Mouse (Mus musculus) ovary, postnatal 36 days (tissue): Measurements from ENCODE around the gene Gm281.
"Not testable (repeated sequence)": the region's sequence is repeated elsewhere in the genome, so short reads cannot be mapped to it uniquely, and the experiment has no call there.

ENCODE experiments used
- DNase-seq: peaks from one replicate; pipeline ENCODE4 v3.0.0; 2022; ENCODE audit warnings: low spot score, mixed read lengths

The Gm281 gene

DNA sequence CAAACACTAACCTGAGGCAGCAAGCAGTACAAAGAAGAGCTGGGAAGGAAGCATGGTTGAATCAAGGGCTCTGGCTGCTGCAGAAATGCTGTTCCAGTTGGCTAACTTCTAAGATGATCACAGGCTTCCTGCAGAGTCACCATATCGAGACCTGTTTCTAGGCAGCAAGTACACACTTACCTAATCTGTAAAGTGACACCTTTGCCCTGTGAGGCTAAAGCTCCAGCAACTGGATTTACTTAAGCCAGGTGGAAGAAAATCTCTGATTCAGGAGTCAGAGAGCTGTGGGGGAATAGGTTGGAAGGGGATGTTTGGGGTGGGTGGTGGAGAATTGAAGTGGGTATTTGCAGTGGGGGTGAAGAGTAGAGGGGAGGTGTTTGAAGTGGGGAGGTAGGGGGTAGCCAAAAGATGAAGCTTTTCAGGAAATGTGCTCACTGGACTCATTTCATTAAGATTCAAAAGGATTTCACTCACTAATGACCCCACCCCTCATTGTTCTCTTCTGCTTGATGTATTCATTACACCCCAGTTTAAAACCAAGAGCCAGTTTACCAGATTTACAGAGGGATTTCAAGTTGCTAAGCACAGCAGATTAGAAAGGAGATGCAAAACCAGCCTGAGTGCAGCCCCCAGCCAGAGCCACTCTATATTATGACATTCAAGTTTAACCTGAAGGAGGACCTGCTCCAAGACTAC lies at the start of gene Gm281:
Gene Gm281 (minus strand): TSS at position 92 of the 696 bp plus-strand sequence.
- no peak for DNase-seq

DNA sequence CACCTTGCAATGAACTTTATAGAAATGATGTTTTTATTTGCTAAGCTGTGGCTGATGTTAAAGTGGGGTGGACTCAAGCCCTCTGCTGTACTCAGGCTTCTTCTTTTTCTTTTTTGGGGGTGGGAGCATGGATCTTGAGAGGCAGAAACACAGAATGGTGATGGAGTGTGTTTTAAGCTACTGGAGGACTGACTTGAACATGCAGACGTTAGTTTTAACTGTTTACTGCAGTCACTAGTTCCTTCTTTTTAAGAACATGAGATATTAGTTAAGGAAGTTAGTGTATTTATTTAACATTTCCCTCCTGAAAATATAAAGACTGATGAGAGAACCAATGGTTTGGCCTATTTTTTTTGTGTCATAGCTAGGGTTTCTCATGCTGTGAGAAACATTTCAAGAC lies 49.2 kb upstream of the Gm281 start:
- DNase-seq: no peak

DNA sequence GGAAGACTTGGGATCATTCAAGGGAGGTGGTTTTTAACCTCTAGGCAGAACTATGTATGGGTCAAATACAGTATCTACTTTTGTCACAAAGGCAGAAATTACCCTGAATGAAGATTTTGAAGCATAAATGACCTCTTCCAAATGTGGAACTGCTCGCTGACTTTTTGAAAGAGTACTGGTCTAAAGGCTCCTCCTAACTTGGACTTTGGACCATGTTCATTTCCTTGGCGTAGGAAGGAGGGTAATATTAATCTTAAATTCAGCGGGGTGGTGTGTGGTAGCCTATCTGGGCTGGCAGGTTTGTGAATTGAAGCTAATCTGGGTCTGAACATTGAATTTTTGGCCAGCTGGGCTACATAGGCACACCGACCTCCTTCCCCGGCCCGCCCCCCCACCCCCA lies 48.2 kb upstream of the Gm281 start:
- no peak for DNase-seq

DNA sequence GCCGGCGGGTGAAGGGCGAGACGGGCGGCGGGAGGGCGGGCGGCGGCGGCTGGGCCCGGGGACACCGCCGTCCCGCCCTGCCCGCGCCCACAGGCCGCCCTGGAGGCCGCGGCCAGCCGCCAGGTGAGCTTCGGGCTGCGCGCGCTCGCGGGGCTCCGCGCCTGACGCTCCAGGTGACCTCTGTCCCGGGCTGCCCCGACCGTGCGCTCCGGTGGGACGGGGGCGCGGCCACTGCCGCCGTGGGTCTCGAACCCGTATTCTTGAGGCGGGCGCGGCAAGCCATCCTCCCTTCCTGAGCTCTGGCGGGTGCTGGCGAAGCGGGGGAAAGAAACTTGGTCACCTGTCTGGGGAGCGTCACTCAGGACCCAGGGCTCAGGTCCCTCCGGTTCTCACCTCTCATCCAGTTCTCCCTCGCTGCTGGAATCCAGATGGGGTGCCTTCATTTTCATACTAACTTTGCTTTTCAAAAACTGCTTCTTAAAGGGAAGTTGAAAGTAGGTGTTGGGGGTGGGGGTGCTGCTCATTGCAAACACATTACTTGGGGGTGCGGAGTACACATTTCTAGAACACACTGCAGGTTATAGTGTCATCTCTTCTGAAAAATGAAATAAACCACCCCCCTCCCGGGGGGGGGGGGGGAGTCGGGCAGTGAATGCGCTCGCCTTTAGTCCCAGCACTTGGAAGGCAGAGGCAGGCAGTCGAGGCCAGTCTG lies 47.3 kb upstream of the Gm281 start, which contains the start of the genes Atxn7 and Thoc7:
Gene Atxn7 (plus strand): TSS at position 40 of the 712 bp plus-strand sequence.
Gene Thoc7 (minus strand): TSS at position 452 of the 712 bp plus-strand sequence.
- peak; percentile 51 for DNase-seq

DNA sequence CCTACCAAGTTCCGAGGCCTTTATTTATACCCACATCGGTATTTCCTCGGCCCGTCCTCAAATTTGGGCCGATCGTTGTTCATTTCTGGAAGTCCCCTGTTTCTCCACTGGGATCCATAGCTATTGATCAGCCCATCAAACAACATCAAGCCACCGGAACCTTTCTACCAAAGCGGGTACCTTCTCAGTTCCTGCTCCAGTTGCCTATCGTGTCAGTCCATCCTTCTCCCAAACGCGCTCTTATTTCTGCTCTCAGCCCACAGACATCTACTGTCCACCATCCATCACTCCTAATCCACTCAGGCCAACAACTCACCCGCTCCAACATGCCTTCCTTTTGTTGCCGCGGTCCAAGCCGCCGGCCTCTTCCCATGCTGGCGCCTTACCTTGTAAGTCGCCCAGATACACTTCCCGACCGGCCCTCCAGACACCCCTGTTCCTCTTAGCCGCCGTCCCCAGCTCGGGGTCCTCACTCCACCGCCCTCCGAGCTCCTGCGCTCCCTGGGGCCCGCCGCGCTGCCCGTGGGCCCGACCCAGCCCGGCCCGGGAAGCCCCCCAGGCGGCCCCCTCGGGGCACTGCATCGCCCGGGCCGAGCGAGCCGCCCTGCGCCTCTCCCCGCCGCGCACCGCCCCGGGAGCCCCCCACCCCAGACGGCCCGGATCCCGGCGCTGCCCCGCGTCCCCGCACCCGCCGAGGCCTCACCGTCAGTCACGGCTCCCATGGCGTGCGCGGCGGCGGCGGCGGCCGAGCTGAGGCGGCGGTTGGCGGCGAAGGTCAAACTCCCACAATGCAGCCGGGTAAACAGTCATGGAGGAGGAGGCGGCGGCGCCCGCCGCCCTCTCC lies 46.4 kb upstream of the Gm281 start:
- peak; percentile 69 for DNase-seq

DNA sequence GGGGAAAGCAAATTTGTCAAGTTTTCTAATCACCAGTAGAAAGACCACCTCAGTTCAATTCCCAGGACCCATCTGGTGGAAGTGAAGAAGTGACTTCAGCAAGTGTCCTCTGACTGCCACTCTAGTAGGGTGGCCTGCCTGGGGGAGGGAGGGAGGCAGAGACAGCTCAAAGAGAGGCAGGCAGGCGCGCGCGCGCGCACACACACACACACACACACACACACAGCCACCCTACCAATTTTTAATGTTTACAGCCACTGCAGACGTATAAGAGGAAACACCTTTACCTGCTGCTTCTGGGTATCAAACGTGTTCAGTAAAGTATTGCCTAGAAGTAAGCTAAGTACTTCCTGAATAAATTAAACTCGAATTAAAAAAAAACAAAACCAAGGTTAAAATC lies 45.8 kb upstream of the Gm281 start:
- peak; percentile 16 for DNase-seq

DNA sequence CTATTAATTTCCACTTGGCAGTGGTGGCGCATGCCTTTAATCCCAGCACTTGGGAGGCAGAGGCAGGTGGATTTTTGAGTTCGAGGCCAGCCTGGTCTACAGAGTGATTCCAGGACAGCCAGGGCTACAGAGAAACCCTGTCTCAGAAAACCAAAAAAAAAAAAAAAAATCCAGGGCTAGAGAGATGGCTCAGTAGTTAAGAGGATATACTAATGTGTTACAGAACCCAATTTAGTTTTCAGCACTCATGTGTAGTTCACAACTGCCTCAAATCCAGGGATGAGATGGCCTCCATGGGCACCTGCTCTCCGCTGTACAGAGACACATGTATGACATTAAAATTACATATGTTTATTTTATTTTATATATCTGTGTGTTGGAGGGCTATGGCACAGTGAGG lies 37.9 kb upstream of the Gm281 start:
- not testable (repeated sequence) for DNase-seq

DNA sequence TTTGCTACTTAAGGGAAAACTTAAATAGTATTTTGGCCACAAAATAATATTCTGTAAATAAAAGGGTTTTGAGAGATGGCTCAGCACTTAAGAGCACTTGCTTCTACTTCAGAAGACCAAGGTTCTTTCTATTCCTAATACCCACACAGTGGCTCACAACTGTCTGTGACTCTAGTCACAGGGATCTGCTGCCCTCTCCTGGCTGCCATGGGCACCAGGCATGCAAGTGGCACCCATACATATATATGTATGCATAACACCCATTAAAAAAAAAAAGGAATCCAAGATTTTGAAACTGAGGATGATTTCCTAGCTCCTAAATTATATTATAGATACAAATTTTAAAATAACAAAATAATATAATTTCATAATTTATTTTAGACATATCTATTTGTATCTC lies 36.1 kb upstream of the Gm281 start:
- peak; percentile 7 for DNase-seq

DNA sequence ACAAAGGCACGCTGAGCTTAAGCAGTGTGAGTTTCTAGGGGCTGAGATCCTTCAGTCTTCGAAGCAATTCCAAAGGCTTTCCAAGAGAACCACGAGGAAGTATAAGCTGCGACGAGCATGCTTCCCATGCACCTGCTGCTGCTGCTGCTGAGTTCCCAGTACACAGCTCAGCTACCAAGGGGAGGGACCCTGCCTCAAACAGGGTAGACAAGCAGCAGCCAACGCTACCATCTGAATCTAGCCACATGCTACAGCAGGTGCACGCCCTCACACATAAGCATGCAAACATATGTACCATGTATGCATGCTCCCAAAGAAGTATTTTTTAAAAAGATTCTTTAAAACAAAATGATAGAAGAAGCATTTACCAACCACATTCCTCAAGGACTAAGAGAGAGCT lies 34.1 kb upstream of the Gm281 start:
- no peak for DNase-seq

DNA sequence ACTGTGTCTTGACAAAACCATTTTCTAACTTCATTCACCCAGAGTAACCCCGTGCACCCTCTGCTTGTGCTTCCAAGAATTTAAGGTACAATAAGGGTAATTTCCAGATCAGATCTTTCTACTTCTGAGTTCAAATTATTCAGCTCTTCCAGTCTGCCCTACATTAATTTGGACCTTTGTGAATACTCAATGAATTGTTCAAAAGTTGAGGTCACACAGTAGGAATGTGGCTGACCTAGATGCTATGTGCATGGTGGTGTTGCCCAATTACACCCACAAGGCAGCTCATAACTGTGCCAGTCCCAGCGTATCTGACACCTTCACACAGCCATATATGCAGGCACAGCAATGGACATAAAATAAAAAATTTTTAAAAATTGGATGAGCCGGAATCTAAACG lies 30.4 kb upstream of the Gm281 start:
- DNase-seq: no peak

DNA sequence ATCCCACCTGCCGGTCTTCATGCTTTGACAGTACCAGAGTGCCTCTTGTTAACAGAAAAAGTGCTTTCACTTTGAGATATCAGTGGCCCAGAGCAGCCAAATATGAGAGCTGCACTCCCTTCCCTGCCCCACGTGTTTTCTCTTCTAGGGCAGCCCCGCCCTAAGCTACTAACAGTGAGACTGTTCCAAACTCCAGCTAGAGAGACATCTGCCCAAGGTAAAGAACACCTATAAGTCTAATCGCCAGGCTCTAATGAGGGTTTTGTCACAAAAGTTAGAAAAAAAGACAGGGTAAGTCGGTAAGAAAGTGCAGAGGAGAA lies 19.7 kb upstream of the Gm281 start:
- DNase-seq: no peak

DNA sequence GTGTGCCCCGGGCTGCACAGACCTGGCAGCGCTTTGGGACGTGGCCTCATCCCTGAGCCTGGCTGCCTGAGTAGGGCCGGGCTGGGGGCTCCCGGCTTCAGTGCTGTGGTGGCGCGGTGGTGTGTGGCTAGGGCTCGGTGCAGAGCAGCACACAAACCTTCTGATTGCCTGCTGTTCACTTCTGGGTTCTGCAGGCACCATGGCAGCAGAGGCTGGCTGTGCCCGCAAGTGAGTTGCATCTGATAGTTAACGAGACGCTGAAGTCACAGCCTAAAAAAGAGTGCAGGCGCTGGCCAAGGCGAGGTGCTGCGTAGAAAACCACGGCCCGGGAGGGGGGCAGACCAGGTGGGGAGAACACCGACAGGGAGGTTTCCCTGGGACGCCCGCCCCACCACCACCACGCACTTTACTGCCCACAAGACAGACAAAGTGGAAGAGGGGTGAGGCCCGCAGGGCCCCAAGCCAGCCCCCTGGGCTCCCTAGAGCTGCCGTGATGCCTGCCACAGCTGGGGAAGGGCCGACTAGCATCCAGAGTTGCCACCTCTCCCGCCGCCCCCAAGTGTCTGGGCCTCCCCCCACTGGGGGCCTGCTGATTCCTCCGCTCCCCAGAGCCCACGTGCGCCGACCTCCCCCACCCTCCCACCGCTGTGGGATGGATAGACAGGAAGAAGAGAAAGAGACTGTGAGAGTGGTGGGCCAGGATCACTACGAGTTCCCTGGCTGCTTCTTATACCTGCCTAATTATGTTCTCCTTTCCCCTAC lies 19.2 kb upstream of the Gm281 start:
- DNase-seq: no peak

DNA sequence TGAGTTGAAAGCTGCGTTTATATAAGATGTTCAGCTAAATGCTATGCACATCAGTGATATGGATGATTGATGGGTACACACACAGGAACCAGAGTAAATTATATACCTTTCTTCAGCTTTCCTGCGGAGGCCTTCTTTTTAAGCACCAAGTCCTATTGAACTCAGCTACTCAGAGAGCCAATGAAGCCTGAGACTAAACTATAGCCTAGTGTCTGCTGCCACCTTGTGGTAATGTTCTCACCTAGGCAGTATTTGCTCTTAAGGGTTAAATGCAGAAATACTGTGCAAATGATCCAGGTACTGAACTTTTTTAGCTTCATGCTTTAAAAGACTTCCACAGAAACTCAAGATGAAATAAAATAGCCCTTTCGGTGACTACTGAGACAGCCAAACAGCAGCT lies 3.4 kb upstream of the Gm281 start:
- DNase-seq: no peak

DNA sequence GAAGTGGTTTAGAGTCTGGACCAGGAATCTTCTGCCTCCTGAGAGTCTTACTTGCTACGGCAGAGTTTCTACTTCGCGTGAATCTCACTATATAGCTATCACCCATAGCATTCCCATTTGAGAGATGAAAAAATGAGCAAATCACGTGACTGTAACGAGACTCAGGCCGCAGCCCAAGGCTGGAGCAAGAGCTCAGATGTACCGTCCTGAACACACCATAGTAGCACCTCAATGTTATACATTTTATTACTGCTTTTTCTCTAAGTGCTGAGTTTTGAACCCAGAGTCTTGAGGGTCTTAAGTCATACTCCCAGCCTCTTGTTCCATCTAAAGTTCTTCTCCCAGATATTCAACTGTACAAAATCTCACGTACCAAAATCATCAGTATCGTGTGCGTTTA lies 2.9 kb upstream of the Gm281 start:
- DNase-seq: no peak

DNA sequence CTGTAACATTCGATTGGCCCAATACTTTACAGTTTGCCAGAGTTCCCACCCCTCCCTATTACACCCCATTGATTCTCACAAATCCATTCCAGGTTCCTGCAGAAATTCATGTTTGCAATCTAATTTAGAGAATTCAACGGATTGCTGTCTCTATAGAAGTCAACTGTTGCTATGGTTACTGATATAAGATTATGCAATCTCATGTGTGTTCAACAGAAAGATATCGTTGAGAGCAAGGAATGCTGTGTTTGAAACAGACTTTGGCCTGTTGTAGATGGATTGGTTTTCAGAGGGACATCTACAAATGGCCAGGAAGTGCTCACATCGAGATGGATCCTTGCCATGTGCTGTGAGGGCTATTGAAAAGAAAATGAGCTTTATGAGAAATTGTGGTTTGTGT lies 929 bp upstream of the Gm281 start:
- DNase-seq: no peak

DNA sequence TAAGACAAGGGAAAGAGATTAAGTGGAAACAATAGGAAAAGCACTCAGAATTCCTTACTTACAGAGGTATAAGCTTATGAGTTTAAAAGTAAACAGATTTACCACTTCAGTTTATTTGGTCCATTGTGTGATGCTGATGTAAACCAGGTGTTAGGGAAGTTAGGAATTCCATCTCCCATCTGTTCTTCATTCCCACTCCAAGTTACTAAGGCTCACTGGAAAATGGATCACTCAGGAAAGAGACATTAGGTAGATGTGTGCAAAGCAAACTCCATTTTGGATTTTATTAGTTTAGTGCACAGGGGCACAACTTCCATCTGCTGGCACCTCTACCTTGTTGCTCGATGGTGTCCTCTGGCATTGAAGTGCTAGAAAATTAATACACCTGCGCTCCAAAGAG lies 4.1 kb downstream of the Gm281 start:
- DNase-seq: no peak

DNA sequence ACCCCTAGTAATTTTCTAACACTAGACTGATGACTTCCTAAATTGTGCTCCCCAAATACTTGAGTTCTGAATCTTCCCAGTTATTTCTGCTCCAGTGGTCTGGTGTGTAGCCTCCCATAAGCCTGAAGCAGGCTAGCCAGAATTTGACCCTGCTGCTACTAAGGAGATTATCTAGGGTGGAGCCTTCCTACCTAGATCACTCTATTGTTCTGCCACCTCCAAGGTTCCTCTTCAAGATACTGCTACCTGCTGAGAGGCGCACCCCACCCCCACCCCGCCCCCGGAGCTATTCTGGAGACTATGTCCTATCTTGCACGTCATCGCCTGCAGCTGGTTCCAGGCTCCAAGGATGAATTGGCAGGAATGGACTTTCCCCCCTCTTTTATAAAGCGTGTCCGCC lies 7.1 kb downstream of the Gm281 start:
- DNase-seq: no peak

DNA sequence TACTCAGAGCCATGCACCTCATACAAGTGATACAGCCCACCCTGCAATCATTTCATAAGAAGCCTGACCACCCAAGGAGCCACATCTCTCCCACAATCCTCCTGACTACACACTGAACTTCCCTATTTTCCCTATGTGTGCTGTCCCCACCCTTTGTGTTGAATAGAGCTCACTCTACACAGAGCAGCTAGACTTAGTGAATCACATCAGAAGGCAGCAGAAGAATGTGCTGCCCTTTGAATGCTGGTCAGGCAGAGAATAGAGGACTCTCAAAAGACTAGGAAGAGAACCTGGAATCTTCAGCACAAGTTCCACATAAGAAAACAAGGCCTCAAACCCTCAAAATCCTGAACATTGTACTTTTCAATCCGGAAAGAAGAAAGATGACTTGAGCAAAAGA lies 7.8 kb downstream of the Gm281 start:
- DNase-seq: no peak

DNA sequence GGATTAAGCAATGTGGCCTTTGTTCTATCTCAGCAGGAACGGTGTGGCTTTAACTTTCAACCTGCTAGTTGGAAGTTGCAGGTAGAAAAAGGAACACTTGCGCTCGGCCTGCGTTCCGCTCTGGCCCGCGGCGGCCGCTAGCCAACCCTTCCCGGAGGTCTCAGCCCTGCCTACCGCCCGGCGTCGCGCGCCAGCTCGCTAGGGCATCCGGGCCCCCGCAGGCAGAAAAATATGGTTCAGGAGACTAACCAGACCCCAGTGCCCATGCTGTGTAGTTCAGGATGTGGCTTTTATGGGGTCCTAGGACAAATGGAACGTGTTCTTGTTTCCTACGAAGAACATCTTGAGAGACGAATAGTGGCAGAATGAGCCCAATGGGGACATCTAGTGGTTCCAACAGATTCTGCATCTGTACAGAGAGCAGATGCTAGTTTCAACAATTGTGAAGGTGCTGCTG lies 12.6 kb downstream of the Gm281 start:
- DNase-seq: peak; percentile 36

DNA sequence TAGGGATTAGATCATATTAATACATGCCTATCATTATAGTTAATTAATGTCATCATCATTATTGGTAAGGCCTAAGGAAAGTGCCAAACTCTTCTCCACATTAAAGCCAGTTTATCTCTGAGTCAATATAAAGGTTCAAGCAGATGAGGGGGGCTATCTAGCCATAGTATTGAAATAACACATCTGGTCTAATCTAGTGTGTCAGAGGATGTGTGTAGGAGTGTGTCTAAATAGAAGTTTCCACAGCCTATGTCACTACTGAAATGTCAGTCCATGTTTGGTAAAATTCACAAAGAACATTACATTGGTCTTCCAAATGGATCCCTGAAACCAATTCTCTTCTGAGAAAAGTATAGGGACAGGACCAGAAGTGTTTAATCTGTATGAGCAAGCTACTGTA lies 19.1 kb downstream of the Gm281 start:
- no peak for DNase-seq

DNA sequence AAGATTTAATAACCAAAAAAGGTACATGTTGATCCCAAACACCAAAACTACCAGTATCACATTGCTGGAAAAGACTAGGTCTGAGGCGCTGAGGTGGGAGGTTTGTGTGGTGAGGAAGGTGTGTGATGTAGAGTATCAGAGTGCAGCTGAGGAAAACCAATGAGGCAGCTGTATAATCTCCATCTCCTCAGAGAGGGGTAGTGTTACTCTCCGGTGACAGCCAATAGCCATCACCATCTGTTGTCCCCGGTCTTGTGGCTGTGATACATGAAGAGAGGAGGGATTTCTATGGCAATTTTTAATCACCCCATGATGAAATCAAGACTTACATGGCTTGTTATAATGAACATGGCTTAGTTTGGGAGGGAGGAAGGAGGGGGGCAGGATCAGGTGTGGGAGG lies 20.5 kb downstream of the Gm281 start:
- no peak for DNase-seq

DNA sequence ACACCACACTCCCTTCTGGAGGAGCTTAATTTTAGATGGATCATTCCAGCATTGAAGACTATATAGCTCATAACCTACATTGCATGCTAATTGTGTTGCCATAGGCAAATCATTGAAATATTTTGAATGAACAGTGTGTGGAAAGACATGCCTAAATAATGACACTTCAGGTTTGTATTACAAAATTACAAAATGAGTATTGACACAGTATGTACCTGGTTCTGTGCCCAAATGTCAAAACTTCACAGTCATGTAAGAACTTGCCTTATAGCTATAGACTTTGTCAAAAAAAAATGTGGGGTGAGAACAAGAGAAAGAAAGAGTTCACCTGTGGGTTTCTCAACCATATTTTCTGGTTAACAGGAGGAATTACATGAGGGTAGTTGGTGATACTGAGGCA lies 52.9 kb downstream of the Gm281 start:
- DNase-seq: no peak
